Mouse (Mus musculus): Measurements from ENCODE around the gene Rasgrp2. TPM values are rescaled to one million over a fixed set of nuclear protein-coding genes. Genes with fewer than 3 reads are reported as not detected.
A peak's percentile ranks its signal among the peaks of the same experiment; 100 is the strongest.

Rasgrp2 gene
- polyA plus RNA-seq, 1 experiment from 2014 or later: 15.2 TPM

- Histone ChIP-seq H3K9ac (peak overlapping the region; percentile 70), H3K27me3 (peaks cover 68% of the 10 kb centered on the region), H3K9me3 (no peaks in the 10 kb centered on the region), H3K4me1 (peaks cover 38% of the 10 kb centered on the region), H3K27ac (no peak overlapping the region), H3K4me3 (peak overlapping the region; percentile 64), H3K4me2 (replicated peaks) (peak overlapping the region; percentile 94), H3K36me3 (no peaks in the 10 kb centered on the region)
- 2% methylated on average over 39 of the region's 39 CpGs for WGBS
- peak; percentile 58 for ATAC-seq (ENCODE audit: low FRiP score, low read depth)
These were observed 474 bp upstream of the Rasgrp2 start for GRCm38 (mm10) chr19:6398447-6399284.

- Histone ChIP-seq H3K36me3 (no peaks in the 10 kb centered on the region), H3K9ac (peak overlapping the region; percentile 70), H3K4me3 (peak overlapping the region; percentile 64), H3K27me3 (peaks cover 80% of the 10 kb centered on the region), H3K27ac (no peak overlapping the region), H3K9me3 (no peaks in the 10 kb centered on the region), H3K4me1 (peaks cover 38% of the 10 kb centered on the region), H3K4me2 (replicated peaks) (peak overlapping the region; percentile 94)
- ATAC-seq (ENCODE audit: low FRiP score, low read depth): no peak
- 2% methylated on average over 29 of the region's 29 CpGs for WGBS
These were observed 1.3 kb downstream of the Rasgrp2 start for GRCm38 (mm10) chr19:6400096-6401086.

DNA sequence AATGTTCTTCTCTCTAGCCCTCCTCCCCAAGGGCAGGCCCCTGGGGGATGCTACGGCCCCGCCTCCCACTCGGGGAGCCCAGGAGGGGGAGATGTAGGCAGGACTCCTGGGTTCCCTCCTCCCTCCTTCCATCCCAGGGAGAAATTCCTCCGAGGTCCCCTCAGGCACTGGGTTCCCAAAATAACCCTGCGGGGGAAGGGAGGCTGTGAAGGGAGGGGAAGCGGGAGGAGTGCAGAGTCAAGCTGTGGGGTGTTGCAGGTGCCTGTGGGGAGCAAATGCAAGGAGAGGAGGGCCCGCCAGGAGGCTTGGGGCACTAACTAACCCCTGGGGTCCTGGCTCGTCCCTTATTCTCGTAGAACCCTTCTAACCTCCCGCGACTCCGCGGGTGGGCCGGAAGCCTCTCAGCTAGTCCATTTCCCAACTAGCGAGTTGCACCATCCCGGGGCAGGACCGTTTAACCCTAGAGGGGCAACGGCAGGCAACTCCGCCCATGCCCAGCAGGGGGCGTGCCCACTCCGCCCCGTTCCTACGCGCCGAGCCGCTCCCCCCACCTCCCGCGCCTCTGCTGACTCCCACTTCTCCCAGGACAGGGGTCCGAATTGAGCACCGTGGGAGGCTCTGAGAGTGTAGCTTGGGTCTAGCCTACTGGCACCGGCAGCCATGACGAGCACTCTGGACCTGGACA is 2.1 kb downstream of the Rasgrp2 start:
- ATAC-seq (ENCODE audit: low FRiP score, low read depth): no peak
- peak overlapping the region; percentile 94 for H3K4me2 ChIP-seq (replicated peaks)
- H3K4me3 ChIP-seq: peak overlapping the region; percentile 64
- peaks cover 38% of the 10 kb centered on the region for H3K4me1 ChIP-seq
- peaks cover 80% of the 10 kb centered on the region for H3K27me3 ChIP-seq
- under 1% methylated on average over 32 of the region's 32 CpGs for whole genome bisulfite sequencing
- peak overlapping the region; percentile 48; the same call in 1 of the 2 replicates for H3K9ac ChIP-seq
- no peaks in the 10 kb centered on the region for H3K36me3 ChIP-seq
- H3K9me3 ChIP-seq: no peaks in the 10 kb centered on the region
- H3K27ac ChIP-seq: no peak overlapping the region

GRCm38 (mm10) chr19:6401951-6402350 is 2.8 kb downstream of the Rasgrp2 start:
- Histone ChIP-seq H3K4me3 (peak overlapping the region; percentile 64), H3K9me3 (no peaks in the 10 kb centered on the region), H3K4me2 (replicated peaks) (peak overlapping the region; percentile 94), H3K27ac (no peak overlapping the region), H3K27me3 (peaks cover 80% of the 10 kb centered on the region), H3K9ac (no peak overlapping the region; the same call in 1 of the 2 replicates), H3K4me1 (peaks cover 38% of the 10 kb centered on the region), H3K36me3 (no peaks in the 10 kb centered on the region)
- WGBS: 8% methylated on average over 9 of the region's 9 CpGs
- no peak for ATAC-seq (ENCODE audit: low FRiP score, low read depth)

DNA sequence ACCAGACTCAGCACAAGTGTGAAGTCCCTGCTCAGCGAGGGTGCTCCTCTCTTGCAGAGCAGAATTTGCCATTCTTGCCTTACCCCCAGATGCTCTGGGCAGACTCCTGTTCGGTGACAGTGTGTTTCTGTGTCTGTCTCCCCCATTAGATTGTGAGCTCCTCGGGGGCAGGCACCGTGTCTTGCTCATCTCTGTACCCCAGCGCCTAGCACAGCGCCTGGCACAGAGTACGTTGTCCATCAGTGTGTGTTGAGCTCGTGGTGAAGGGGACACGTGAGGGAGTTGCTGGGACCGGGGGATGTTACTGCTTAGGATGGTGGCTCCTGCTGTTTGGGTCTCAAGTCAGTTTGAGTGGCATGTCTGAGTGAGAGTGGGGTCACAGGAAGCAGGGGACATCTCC is 4.7 kb downstream of the Rasgrp2 start:
- ATAC-seq (ENCODE audit: low FRiP score, low read depth): no peak
- Histone ChIP-seq H3K27ac (no peak overlapping the region), H3K4me1 (peaks cover 31% of the 10 kb centered on the region), H3K4me2 (replicated peaks) (no peak overlapping the region), H3K9me3 (no peaks in the 10 kb centered on the region), H3K4me3 (no peak overlapping the region), H3K27me3 (peaks cover 70% of the 10 kb centered on the region), H3K9ac (no peak overlapping the region), H3K36me3 (no peaks in the 10 kb centered on the region)
- 86% methylated on average over 10 of the region's 10 CpGs for WGBS

GRCm38 (mm10) chr19:6405433-6405832 is 6.3 kb downstream of the Rasgrp2 start:
- Histone ChIP-seq H3K4me2 (replicated peaks) (no peak overlapping the region), H3K36me3 (no peaks in the 10 kb centered on the region), H3K27ac (no peak overlapping the region), H3K9ac (no peak overlapping the region), H3K9me3 (no peaks in the 10 kb centered on the region), H3K4me3 (no peak overlapping the region), H3K4me1 (peaks cover 16% of the 10 kb centered on the region), H3K27me3 (peaks cover 55% of the 10 kb centered on the region)
- 71% methylated on average over 10 of the region's 10 CpGs for WGBS
- ATAC-seq (ENCODE audit: low FRiP score, low read depth): no peak

- Histone ChIP-seq H3K9me3 (no peaks in the 10 kb centered on the region), H3K36me3 (no peaks in the 10 kb centered on the region), H3K4me3 (no peak overlapping the region), H3K4me1 (no peaks in the 10 kb centered on the region; the same call in 1 of the 2 replicates), H3K27me3 (peaks cover 38% of the 10 kb centered on the region), H3K9ac (no peak overlapping the region), H3K27ac (no peak overlapping the region), H3K4me2 (replicated peaks) (no peak overlapping the region)
- WGBS: 77% methylated on average over 8 of the region's 8 CpGs
- ATAC-seq (ENCODE audit: low FRiP score, low read depth): no peak
These were observed 8.0 kb downstream of the Rasgrp2 start for GRCm38 (mm10) chr19:6407109-6407508.

DNA sequence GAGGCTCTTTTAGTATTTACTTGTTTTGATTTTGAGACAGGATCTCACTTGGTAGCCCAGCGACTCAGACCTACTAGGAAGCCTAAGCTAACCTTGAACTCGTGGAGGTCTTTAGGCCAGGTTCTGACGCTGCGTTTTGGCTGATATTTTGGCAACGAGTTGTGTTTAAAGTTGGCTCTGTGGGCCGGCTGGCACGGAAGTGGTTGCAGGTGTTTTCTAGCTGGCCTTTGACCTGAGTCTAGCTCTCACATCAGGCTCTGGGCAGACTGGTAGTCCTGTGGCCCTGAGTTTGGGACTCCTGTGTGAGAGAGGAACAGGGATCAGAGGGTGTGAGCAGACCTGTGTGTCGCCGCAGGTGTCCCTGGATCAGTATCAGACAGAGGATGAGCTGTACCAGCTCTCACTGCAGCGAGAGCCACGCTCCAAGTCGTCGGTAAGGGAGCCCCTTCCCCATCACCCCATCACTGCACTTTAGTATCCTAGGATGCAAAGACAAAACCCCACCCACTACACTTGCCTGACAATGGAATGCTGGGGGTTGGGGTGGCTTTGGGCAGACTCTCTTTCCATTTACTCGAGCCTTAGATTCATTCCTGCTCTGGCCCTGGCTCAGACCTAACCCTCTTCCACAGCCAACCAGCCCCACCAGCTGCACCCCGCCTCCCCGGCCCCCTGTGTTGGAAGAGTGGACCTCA is 8.8 kb downstream of the Rasgrp2 start:
- no peaks in the 10 kb centered on the region for H3K36me3 ChIP-seq
- no peak overlapping the region for H3K4me2 ChIP-seq (replicated peaks)
- ATAC-seq (ENCODE audit: low FRiP score, low read depth): no peak
- 47% methylated on average over 16 of the region's 16 CpGs for WGBS
- no peaks in the 10 kb centered on the region for H3K9me3 ChIP-seq
- no peak overlapping the region for H3K27ac ChIP-seq
- H3K27me3 ChIP-seq: peaks cover 29% of the 10 kb centered on the region
- no peaks in the 10 kb centered on the region for H3K4me1 ChIP-seq
- no peak overlapping the region for H3K4me3 ChIP-seq
- no peak overlapping the region for H3K9ac ChIP-seq

- Histone ChIP-seq H3K4me2 (replicated peaks) (no peak overlapping the region), H3K4me3 (no peak overlapping the region), H3K36me3 (no peaks in the 10 kb centered on the region), H3K27me3 (peaks cover 22% of the 10 kb centered on the region), H3K4me1 (no peaks in the 10 kb centered on the region), H3K27ac (no peak overlapping the region), H3K9me3 (no peaks in the 10 kb centered on the region), H3K9ac (no peak overlapping the region)
- ATAC-seq (ENCODE audit: low FRiP score, low read depth): no peak
- 83% methylated on average over 8 of the region's 8 CpGs for WGBS
These were observed 9.6 kb downstream of the Rasgrp2 start for GRCm38 (mm10) chr19:6408749-6409148.

GRCm38 (mm10) chr19:6409176-6409575 is 10.0 kb downstream of the Rasgrp2 start:
- H3K4me3 ChIP-seq: no peak overlapping the region
- H3K36me3 ChIP-seq: no peaks in the 10 kb centered on the region
- H3K4me2 ChIP-seq (replicated peaks): no peak overlapping the region
- peaks cover 22% of the 10 kb centered on the region for H3K27me3 ChIP-seq
- H3K9me3 ChIP-seq: no peaks in the 10 kb centered on the region
- H3K4me1 ChIP-seq: no peaks in the 10 kb centered on the region
- WGBS: 73% methylated on average over 5 of the region's 5 CpGs
- no peak for ATAC-seq (ENCODE audit: low FRiP score, low read depth)
- H3K9ac ChIP-seq: no peak overlapping the region
- H3K27ac ChIP-seq: no peak overlapping the region

DNA sequence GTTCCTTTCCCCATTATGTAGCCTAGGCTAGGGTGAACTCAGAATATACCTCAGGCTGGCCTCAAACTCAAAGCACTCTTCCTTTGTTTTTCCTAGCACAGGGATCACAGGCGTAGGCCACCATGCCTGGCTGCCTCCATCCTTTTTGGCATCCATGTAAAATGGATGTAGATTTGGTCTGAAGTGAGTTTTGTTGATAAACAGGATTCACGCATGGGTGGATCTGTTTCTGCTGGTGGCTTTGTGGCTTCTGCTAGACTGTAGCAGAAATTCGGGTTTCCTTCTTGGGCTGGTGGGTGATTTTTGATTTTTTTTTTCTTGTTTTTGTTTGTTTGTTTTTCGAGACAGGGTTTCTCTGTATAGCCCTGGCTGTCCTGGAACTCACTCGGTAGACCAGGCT is 10.8 kb downstream of the Rasgrp2 start:
- no peaks in the 10 kb centered on the region for H3K36me3 ChIP-seq
- no peak for ATAC-seq (ENCODE audit: low FRiP score, low read depth)
- no peaks in the 10 kb centered on the region for H3K4me1 ChIP-seq
- peaks cover 20% of the 10 kb centered on the region for H3K27me3 ChIP-seq
- H3K4me2 ChIP-seq (replicated peaks): no peak overlapping the region
- no peak overlapping the region for H3K9ac ChIP-seq
- H3K4me3 ChIP-seq: no peak overlapping the region
- 77% methylated on average over 5 of the region's 5 CpGs for WGBS
- H3K27ac ChIP-seq: no peak overlapping the region
- no peaks in the 10 kb centered on the region for H3K9me3 ChIP-seq
